Mouse (Mus musculus) liver, postnatal 0 days (tissue): ENCODE results near the gene Nyap2. TPM values are rescaled to one million over a fixed set of nuclear protein-coding genes. Genes with fewer than 3 reads are reported as not detected.

Experiments
- ATAC-seq: fragments of 200-750 bp; cut with Nextera tagmentation; 2 replicates; pipeline ENCODE4 v1.8.0; 2017; ENCODE audit warnings: mild to moderate bottlenecking, moderate library complexity
- DNase-seq: peaks from one replicate; pipeline ENCODE4 v3.0.0-alpha.2; 2016
- H3K27ac ChIP-seq: fragments of 300-500 bp; sonication (generic); 2 replicates; pipeline ENCODE4 v1.5.1; 2014; ENCODE audit warnings: antibody characterized with exemption, moderate library complexity, mild to moderate bottlenecking, low read depth
- H3K27me3 ChIP-seq: fragments of 300-500 bp; sonication (generic); 2 replicates; pipeline ENCODE4 v1.6.1; 2014; ENCODE audit warnings: low read length, control low read depth, mixed read lengths; ENCODE audit not compliant: insufficient read depth
- H3K36me3 ChIP-seq: fragments of 300-500 bp; sonication (generic); replicated peaks from 2 replicates; pipeline ENCODE4 v1.6.1; 2014; ENCODE audit warnings: mild to moderate bottlenecking, control low read depth, low read length, moderate library complexity, mixed read lengths; ENCODE audit not compliant: insufficient read depth
- H3K4me1 ChIP-seq: fragments of 300-500 bp; sonication (generic); 2 replicates; pipeline ENCODE4 v1.6.1; 2014; ENCODE audit warnings: antibody characterized with exemption, mild to moderate bottlenecking, control low read depth; ENCODE audit not compliant: insufficient read depth
- H3K4me2 ChIP-seq: fragments of 300-500 bp; sonication (generic); 2 replicates; pipeline ENCODE4 v1.6.1; 2014; ENCODE audit warnings: low read depth, mild to moderate bottlenecking, low read length, moderate library complexity, mixed read lengths
- H3K4me3 ChIP-seq: fragments of 300-500 bp; sonication (generic); 2 replicates; pipeline ENCODE4 v1.5.1; 2014; ENCODE audit warnings: low read depth, low read length
- H3K9ac ChIP-seq: fragments of 300-500 bp; sonication (generic); replicated peaks from 2 replicates; pipeline ENCODE4 v1.6.1; 2014; ENCODE audit warnings: mild to moderate bottlenecking, moderate library complexity
- H3K9me3 ChIP-seq: fragments of 300-500 bp; sonication (generic); 2 replicates; pipeline ENCODE4 v1.6.1; 2016; ENCODE audit warnings: mild to moderate bottlenecking, control low read depth, low read length, mixed read lengths
- CTCF ChIP-seq: sonication (generic); IDR thresholded peaks from 2 replicates; pipeline ENCODE4 v1.5.1; 2016; ENCODE audit warnings: antibody characterized with exemption, low read depth
- EP300 ChIP-seq: IDR thresholded peaks from 2 replicates; pipeline ENCODE4 v1.6.1; 2016; ENCODE audit warnings: antibody characterized with exemption, low read depth, mild to moderate bottlenecking
- WGBS: fragments of 180-500 bp; shearing (Covaris S2); extraction: QIAGEN DNeasy Blood & Tissue Kit; methylation state at CpG from one replicate; pipeline ENCODE4 v1.1.7; 2014; ENCODE audit not compliant: insufficient replicate concordance; 5-methylcytosine and 5-hydroxymethylcytosine counted together
- polyA plus RNA-seq: library from polyadenylated mRNA; unstranded; fragments of >200 nt; fragmentation: Nextera tagmentation; extraction: Ambion mirVana; gene quantifications from 2 replicates; pipeline ENCODE4 v1.2.1, GENCODE M21; 2015

Nyap2 gene
- polyA plus RNA-seq, 1 experiment from 2014 or later: not detected

DNA sequence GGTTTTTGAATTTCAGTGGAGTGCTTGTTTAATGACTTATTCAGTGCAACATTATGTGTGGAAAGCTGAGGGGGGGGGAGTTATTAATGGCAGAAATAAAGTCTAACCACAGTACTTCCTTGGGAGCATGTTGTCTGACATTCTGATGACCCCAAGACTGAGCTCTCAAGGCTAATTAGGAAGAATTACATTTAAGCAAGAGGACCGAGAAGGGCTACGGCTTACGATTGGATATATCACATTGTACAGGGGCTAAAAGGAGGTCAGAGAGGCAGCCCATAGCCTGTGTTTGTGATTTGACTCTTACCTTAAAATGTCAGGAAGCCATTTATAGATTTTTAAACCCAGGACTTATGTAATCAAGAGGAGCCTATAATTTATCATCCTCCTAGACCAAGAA lies 208.9 kb downstream of the Nyap2 start:
- Histone ChIP-seq H3K27me3 (no peaks in the 10 kb centered on the region), H3K9ac (no peak overlapping the region), H3K4me2 (no peak overlapping the region), H3K4me1 (no peaks in the 10 kb centered on the region), H3K9me3 (no peaks in the 10 kb centered on the region), H3K4me3 (no peak overlapping the region), H3K27ac (no peak overlapping the region), H3K36me3 (no peaks in the 10 kb centered on the region)
- TF ChIP-seq EP300 (no peak), CTCF (no peak)
- ATAC-seq (no peak), DNase-seq (no peak)
- WGBS: 81% methylated on average over 3 of the region's 3 CpGs

- TF ChIP-seq EP300: no peak
- TF ChIP-seq CTCF: peak; percentile 58
- no peak overlapping the region for H3K9ac ChIP-seq
- H3K27ac ChIP-seq: no peak overlapping the region
- H3K9me3 ChIP-seq: no peaks in the 10 kb centered on the region
- no peaks in the 10 kb centered on the region for H3K36me3 ChIP-seq
- no peaks in the 10 kb centered on the region for H3K4me1 ChIP-seq
- H3K4me3 ChIP-seq: no peak overlapping the region
- ATAC-seq (no peak), DNase-seq (no peak)
- no peak overlapping the region for H3K4me2 ChIP-seq
- H3K27me3 ChIP-seq: no peaks in the 10 kb centered on the region
Observed at GRCm38 (mm10) chr1:81287088-81287487, 210.3 kb downstream of the Nyap2 start.

GRCm38 (mm10) chr1:81300735-81301134 lies 224.0 kb downstream of the Nyap2 start:
- TF ChIP-seq CTCF (peak; percentile 37), EP300 (no peak)
- H3K4me2 ChIP-seq: no peak overlapping the region
- H3K27ac ChIP-seq: no peak overlapping the region
- no peaks in the 10 kb centered on the region for H3K4me1 ChIP-seq
- H3K9me3 ChIP-seq: no peaks in the 10 kb centered on the region
- no peaks in the 10 kb centered on the region for H3K27me3 ChIP-seq
- WGBS: 48% methylated on average over 4 of the region's 4 CpGs
- H3K9ac ChIP-seq: no peak overlapping the region
- no peak overlapping the region for H3K4me3 ChIP-seq
- ATAC-seq (no peak), DNase-seq (no peak)
- H3K36me3 ChIP-seq: no peaks in the 10 kb centered on the region

GRCm38 (mm10) chr1:81301661-81302060 lies 224.9 kb downstream of the Nyap2 start:
- no peak overlapping the region for H3K27ac ChIP-seq
- 7% methylated on average over 2 of the region's 2 CpGs for WGBS
- H3K4me3 ChIP-seq: no peak overlapping the region
- no peak overlapping the region for H3K4me2 ChIP-seq
- H3K36me3 ChIP-seq: no peaks in the 10 kb centered on the region
- H3K4me1 ChIP-seq: no peaks in the 10 kb centered on the region
- H3K9ac ChIP-seq: no peak overlapping the region
- TF ChIP-seq EP300 (no peak), CTCF (peak; percentile 34)
- no peaks in the 10 kb centered on the region for H3K27me3 ChIP-seq
- ATAC-seq: no peak
- no peak for DNase-seq
- H3K9me3 ChIP-seq: no peaks in the 10 kb centered on the region

- no peak for DNase-seq
- 49% methylated on average over 3 of the region's 3 CpGs for WGBS
- Histone ChIP-seq H3K27me3 (no peaks in the 10 kb centered on the region), H3K4me3 (no peak overlapping the region), H3K4me1 (no peaks in the 10 kb centered on the region), H3K27ac (no peak overlapping the region), H3K4me2 (no peak overlapping the region), H3K9me3 (no peaks in the 10 kb centered on the region), H3K36me3 (no peaks in the 10 kb centered on the region), H3K9ac (no peak overlapping the region)
- no peak for ATAC-seq
- TF ChIP-seq CTCF (0 out of 2 replicates have a peak, but pooled peaks have one; percentile 22), EP300 (no peak)
Observed at GRCm38 (mm10) chr1:81303389-81303788, 226.6 kb downstream of the Nyap2 start.

DNA sequence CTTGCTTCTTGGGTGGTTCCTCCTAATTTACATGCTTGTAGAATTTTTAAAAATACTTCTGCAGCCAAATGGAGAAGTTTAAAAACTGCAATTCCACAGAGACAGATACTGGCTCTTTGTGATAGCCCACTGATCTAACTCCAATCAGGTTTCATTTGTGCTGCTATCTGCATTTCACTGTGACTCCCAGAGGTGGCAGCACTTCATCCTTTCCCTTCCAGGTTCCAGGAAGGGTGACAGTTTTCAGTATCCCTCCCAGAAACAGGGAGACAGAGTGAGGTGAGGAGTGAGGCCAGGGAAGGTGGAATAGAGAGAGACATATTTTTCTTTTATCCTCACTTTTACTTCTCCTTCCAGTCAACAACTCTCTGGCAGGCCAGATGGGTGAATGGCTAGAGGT lies 230.7 kb downstream of the Nyap2 start:
- Histone ChIP-seq H3K4me2 (no peak overlapping the region), H3K27ac (no peak overlapping the region), H3K4me1 (no peaks in the 10 kb centered on the region), H3K9ac (no peak overlapping the region), H3K4me3 (no peak overlapping the region), H3K36me3 (no peaks in the 10 kb centered on the region), H3K27me3 (no peaks in the 10 kb centered on the region), H3K9me3 (no peaks in the 10 kb centered on the region)
- ATAC-seq (no peak), DNase-seq (no peak)
- TF ChIP-seq CTCF: peak; percentile 18; the same call in 1 of the 2 replicates
- TF ChIP-seq EP300: no peak

DNA sequence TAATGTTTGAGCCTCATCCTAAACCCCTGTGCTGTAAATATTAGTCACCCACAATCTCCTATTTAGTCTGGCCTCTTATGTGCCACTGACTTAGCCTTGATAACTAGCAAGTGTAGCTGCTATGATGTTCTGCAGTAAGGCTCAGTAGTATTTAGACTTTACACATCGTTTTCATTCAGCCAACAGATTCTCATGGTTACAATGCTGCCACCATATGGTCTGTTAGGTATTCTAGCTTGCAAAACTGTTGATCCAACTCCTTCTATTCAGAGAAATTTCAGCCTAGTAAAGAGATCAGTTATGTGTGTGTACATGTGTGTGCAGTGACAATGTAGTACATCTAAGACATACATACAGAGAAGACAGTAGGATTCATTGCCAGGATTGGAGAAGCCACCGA lies 231.2 kb downstream of the Nyap2 start:
- no peak for DNase-seq
- Histone ChIP-seq H3K4me1 (no peaks in the 10 kb centered on the region), H3K4me2 (no peak overlapping the region), H3K9ac (no peak overlapping the region), H3K36me3 (no peaks in the 10 kb centered on the region), H3K9me3 (no peaks in the 10 kb centered on the region), H3K27ac (no peak overlapping the region), H3K27me3 (no peaks in the 10 kb centered on the region), H3K4me3 (no peak overlapping the region)
- TF ChIP-seq CTCF (no peak), EP300 (no peak)
- ATAC-seq: no peak
- 58% methylated on average over 2 of the region's 2 CpGs for WGBS
